Mouse (Mus musculus) MEL-GATA-1-ER (cell line): ENCODE data around the gene Tshr.
"Not testable (repeated sequence)": the region's sequence is repeated elsewhere in the genome, so short reads cannot be mapped to it uniquely, and the experiment has no call there.

Source experiments
- DNase-seq: peaks from one replicate; pipeline ENCODE4 v3.0.0-alpha.2; 2012; ENCODE audit warnings: low read depth; ENCODE audit errors: extremely low read depth

The Tshr gene

GRCm38 (mm10) chr12:91384281-91385017, at the start of gene Tshr, which contains the start of gene Cep128:
Gene Tshr (plus strand): TSS chr12:91384563.
Gene Cep128 (minus strand): TSS chr12:91384409.
- DNase-seq, result peak; percentile 96

GRCm38 (mm10) chr12:91338656-91339055, 45.7 kb upstream of the Tshr start:
- not testable (repeated sequence) for DNase-seq

- no peak for DNase-seq
These were observed 30.6 kb upstream of the Tshr start for GRCm38 (mm10) chr12:91353783-91354182.

- DNase-seq, result no peak
These were observed 15.2 kb upstream of the Tshr start for GRCm38 (mm10) chr12:91369173-91369572.

- peak; percentile 63 for DNase-seq
These were observed 673 bp upstream of the Tshr start for GRCm38 (mm10) chr12:91383516-91384264.

GRCm38 (mm10) chr12:91400232-91401048, 16.1 kb downstream of the Tshr start:
- no peak for DNase-seq

- DNase-seq, result no peak
These were observed 16.6 kb downstream of the Tshr start for GRCm38 (mm10) chr12:91401049-91401352.

- no peak for DNase-seq
These were observed 25.9 kb downstream of the Tshr start for GRCm38 (mm10) chr12:91410306-91410705.

GRCm38 (mm10) chr12:91412461-91413182, 28.3 kb downstream of the Tshr start:
- DNase-seq, result no peak

GRCm38 (mm10) chr12:91415112-91415511, 30.7 kb downstream of the Tshr start:
- no peak for DNase-seq

GRCm38 (mm10) chr12:91416828-91417227, 32.5 kb downstream of the Tshr start:
- DNase-seq, result no peak

- peak; percentile 43 for DNase-seq
These were observed 34.4 kb downstream of the Tshr start for GRCm38 (mm10) chr12:91418791-91419190.

GRCm38 (mm10) chr12:91421272-91421671, 36.9 kb downstream of the Tshr start:
- DNase-seq, result no peak

- peak; percentile 41 for DNase-seq
These were observed 38.9 kb downstream of the Tshr start for GRCm38 (mm10) chr12:91423125-91423820.

- DNase-seq, result no peak
These were observed 42.1 kb downstream of the Tshr start for GRCm38 (mm10) chr12:91426499-91426898.

- DNase-seq, result no peak
These were observed 42.8 kb downstream of the Tshr start for GRCm38 (mm10) chr12:91427129-91427528.

- no peak for DNase-seq
These were observed 97.9 kb downstream of the Tshr start for GRCm38 (mm10) chr12:91482195-91482733.

- no peak for DNase-seq
These were observed 102.0 kb downstream of the Tshr start for GRCm38 (mm10) chr12:91486342-91486741.

GRCm38 (mm10) chr12:91488406-91488805, 104.0 kb downstream of the Tshr start:
- DNase-seq, result no peak

GRCm38 (mm10) chr12:91495497-91496225, 111.3 kb downstream of the Tshr start:
- DNase-seq, result no peak
